Mouse (Mus musculus) neural tube, embryonic 13.5 days (tissue): ENCODE measurements around the gene Pnn. TPM values are rescaled to one million over a fixed set of nuclear protein-coding genes. Genes with fewer than 3 reads are reported as not detected.
"Not testable (repeated sequence)": the region's sequence is repeated elsewhere in the genome, so short reads cannot be mapped to it uniquely, and the experiment has no call there.

Experiments used
- ATAC-seq: fragments of 200-750 bp; cut with Nextera tagmentation; 2 replicates; pipeline ENCODE4 v1.8.0; 2017; ENCODE audit warnings: low read depth, mild to moderate bottlenecking, moderate TSS enrichment, moderate library complexity
- H3K27ac ChIP-seq: fragments of 300-500 bp; sonication (generic); replicated peaks from 2 replicates; pipeline ENCODE4 v1.5.1; 2015; ENCODE audit warnings: moderate library complexity, mild to moderate bottlenecking, inconsistent platforms
- H3K27me3 ChIP-seq: fragments of 300-500 bp; sonication (generic); 2 replicates; pipeline ENCODE4 v1.6.1; 2015; ENCODE audit warnings: mild to moderate bottlenecking, inconsistent platforms
- H3K36me3 ChIP-seq: fragments of 300-500 bp; sonication (generic); 2 replicates; pipeline ENCODE4 v1.6.1; 2015; ENCODE audit warnings: mild to moderate bottlenecking, inconsistent platforms
- H3K4me1 ChIP-seq: fragments of 300-500 bp; sonication (generic); replicated peaks from 2 replicates; pipeline ENCODE4 v1.6.1; 2015; ENCODE audit warnings: inconsistent platforms
- H3K4me2 ChIP-seq: fragments of 300-500 bp; sonication (generic); 2 replicates; pipeline ENCODE4 v1.6.1; 2015; ENCODE audit warnings: inconsistent platforms, mild to moderate bottlenecking, moderate library complexity
- H3K4me3 ChIP-seq: fragments of 300-500 bp; sonication (generic); 2 replicates; pipeline ENCODE4 v1.5.1; 2015; ENCODE audit warnings: mild to moderate bottlenecking, inconsistent platforms
- H3K9ac ChIP-seq: fragments of 300-500 bp; sonication (generic); 2 replicates; pipeline ENCODE4 v1.6.1; 2015; ENCODE audit warnings: moderate library complexity, mild to moderate bottlenecking, inconsistent platforms
- H3K9me3 ChIP-seq: fragments of 300-500 bp; sonication (generic); 2 replicates; pipeline ENCODE4 v1.6.1; 2016; ENCODE audit warnings: inconsistent platforms
- whole genome bisulfite sequencing: fragments of 180-500 bp; shearing (Covaris S2); methylation state at CpG from one replicate; pipeline ENCODE4 v1.1.7; 2015; 5-methylcytosine and 5-hydroxymethylcytosine counted together
- polyA plus RNA-seq: library from polyadenylated mRNA; unstranded; fragments of >200 nt; fragmentation: Nextera tagmentation; extraction: Ambion mirVana; gene quantifications from 2 replicates; pipeline ENCODE4 v1.2.1, GENCODE M21; 2015

Gene Pnn
- polyA plus RNA-seq, 1 experiment from 2014 or later = 83.2 TPM

DNA sequence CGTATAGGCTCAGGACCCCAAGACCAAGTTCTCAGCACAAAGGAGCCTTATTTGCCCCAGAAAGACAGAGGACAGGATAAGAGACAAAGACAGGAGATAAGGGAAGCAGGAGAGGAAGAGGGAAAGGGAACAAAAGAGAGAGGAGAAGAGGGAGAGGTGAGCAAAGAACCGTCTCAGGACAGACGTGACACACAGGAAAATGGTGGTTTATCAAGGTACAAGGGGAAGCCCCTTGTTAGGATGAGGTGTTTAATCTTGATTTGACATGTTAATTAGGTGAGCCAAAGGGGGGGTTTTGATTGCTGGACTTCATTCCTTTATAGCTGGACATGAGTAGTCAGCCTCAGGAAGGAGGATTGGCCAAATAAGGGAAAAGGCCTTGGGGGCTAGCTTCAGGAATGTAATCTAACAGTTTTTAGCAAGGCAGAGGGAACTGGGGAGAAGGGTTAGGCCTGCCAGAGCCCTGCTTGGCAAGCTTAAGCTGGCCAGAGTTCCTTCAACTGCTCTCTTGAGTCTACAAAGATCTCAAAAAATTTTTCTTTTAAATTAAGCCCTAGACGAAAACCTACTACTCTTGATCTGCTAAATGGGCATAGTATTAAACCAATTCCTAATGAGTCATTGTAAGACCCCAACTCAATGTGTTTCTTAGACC lies 11.4 kb upstream of the Pnn start:
- ATAC-seq = no peak
- peaks cover 37% of the 10 kb centered on the region for H3K36me3 ChIP-seq

GRCm38 (mm10) chr12:59056222-59056621 lies 10.5 kb upstream of the Pnn start:
- H3K27me3 ChIP-seq = no peaks in the 10 kb centered on the region
- H3K4me3 ChIP-seq = no peak overlapping the region
- peaks cover 37% of the 10 kb centered on the region for H3K4me1 ChIP-seq
- peaks cover 37% of the 10 kb centered on the region for H3K36me3 ChIP-seq
- no peak overlapping the region for H3K4me2 ChIP-seq
- 98% methylated on average over 11 of the region's 11 CpGs for WGBS
- ATAC-seq = no peak
- H3K27ac ChIP-seq = no peak overlapping the region
- H3K9me3 ChIP-seq = no peaks in the 10 kb centered on the region
- no peak overlapping the region for H3K9ac ChIP-seq

More for the DNA sequence above, 11.4 kb upstream of the Pnn start:
- WGBS = 79% methylated on average over 4 of the region's 4 CpGs
- Histone ChIP-seq H3K27ac (no peak overlapping the region), H3K4me3 (no peak overlapping the region), H3K4me1 (peaks cover 34% of the 10 kb centered on the region), H3K9ac (no peak overlapping the region), H3K27me3 (no peaks in the 10 kb centered on the region), H3K4me2 (no peak overlapping the region), H3K9me3 (no peaks in the 10 kb centered on the region)

- H3K4me3 ChIP-seq, H3K27ac ChIP-seq, H3K27me3 ChIP-seq, ATAC-seq, H3K9ac ChIP-seq, H3K9me3 ChIP-seq, H3K4me2 ChIP-seq: not testable (repeated sequence)
- Histone ChIP-seq H3K36me3 (peaks cover 31% of the 10 kb centered on the region), H3K4me1 (peaks cover 37% of the 10 kb centered on the region)
- 90% methylated on average over 5 of the region's 5 CpGs for WGBS
Observed at GRCm38 (mm10) chr12:59058242-59058641, 8.4 kb upstream of the Pnn start.

GRCm38 (mm10) chr12:59060322-59060721 lies 6.4 kb upstream of the Pnn start:
- Histone ChIP-seq H3K4me1 (peaks cover 36% of the 10 kb centered on the region), H3K4me2 (peak overlapping the region; percentile 58), H3K27ac (peak overlapping the region; percentile 97), H3K4me3 (peak overlapping the region; percentile 76), H3K9ac (peak overlapping the region; percentile 96), H3K27me3 (peaks cover 3% of the 10 kb centered on the region; the same call in 1 of the 2 replicates), H3K9me3 (no peaks in the 10 kb centered on the region), H3K36me3 (peaks cover 24% of the 10 kb centered on the region)
- ATAC-seq = no peak
- 72% methylated on average over 4 of the region's 4 CpGs for WGBS

GRCm38 (mm10) chr12:59060993-59061595 lies 5.6 kb upstream of the Pnn start, which contains the start of gene Trappc6b:
TSS of gene Trappc6b (minus strand) at chr12:59061472.
- ATAC-seq = peak; percentile 98
- peak within 1 kb of the TSS; percentile 58 for H3K4me2 ChIP-seq
- H3K27me3 ChIP-seq = peaks cover 3% of the 10 kb centered on the region; the same call in 1 of the 2 replicates
- H3K36me3 ChIP-seq = peaks cover 19% of the 10 kb centered on the region
- H3K27ac ChIP-seq = peak within 1 kb of the TSS; percentile 97
- H3K9ac ChIP-seq = peak within 1 kb of the TSS; percentile 96
- H3K4me1 ChIP-seq = peaks cover 36% of the 10 kb centered on the region
- H3K4me3 ChIP-seq = peak within 1 kb of the TSS; percentile 76
- under 1% methylated on average over 49 of the region's 49 CpGs for WGBS
- H3K9me3 ChIP-seq = no peaks in the 10 kb centered on the region

GRCm38 (mm10) chr12:59064837-59065236 lies 1.8 kb upstream of the Pnn start:
- Histone ChIP-seq H3K36me3 (peaks cover 17% of the 10 kb centered on the region), H3K4me3 (no peak overlapping the region), H3K27me3 (peaks cover 3% of the 10 kb centered on the region; the same call in 1 of the 2 replicates), H3K9ac (no peak overlapping the region), H3K9me3 (no peaks in the 10 kb centered on the region), H3K4me2 (no peak overlapping the region), H3K4me1 (peaks cover 23% of the 10 kb centered on the region), H3K27ac (no peak overlapping the region)
- ATAC-seq = no peak
- 92% methylated on average over 8 of the region's 8 CpGs for WGBS

- Histone ChIP-seq H3K27me3 (peaks cover 3% of the 10 kb centered on the region; the same call in 1 of the 2 replicates), H3K36me3 (peaks cover 26% of the 10 kb centered on the region), H3K4me2 (peak overlapping the region; percentile 67), H3K4me1 (peaks cover 16% of the 10 kb centered on the region), H3K9ac (peak overlapping the region; percentile 70), H3K4me3 (peak overlapping the region; percentile 99), H3K9me3 (no peaks in the 10 kb centered on the region), H3K27ac (peak overlapping the region; percentile 93)
- ATAC-seq = no peak
- 84% methylated on average over 3 of the region's 3 CpGs for WGBS
Observed at GRCm38 (mm10) chr12:59065776-59066175, 908 bp upstream of the Pnn start.

DNA sequence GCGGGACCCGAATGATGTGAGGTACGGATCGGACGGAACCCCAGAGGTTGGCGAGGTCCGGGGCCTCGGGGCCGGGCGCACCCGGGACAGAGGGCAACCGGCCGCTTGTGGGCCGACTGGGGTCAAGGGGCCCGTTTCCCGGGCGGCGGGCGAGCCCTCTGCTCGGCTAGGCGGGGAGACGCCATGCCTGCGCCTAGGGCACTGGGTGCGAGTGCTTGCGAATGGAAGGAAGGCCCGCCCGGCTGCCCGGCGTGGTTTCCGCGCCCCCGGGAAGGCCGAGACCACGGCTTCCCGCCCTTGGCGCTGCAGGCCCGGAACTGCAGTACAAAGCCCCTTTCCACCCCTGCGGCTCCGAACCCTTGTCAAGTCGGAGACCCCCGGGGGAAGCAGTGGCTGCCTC lies 411 bp downstream of the Pnn start:
- peaks cover 16% of the 10 kb centered on the region for H3K4me1 ChIP-seq
- H3K4me3 ChIP-seq = peak overlapping the region; percentile 99
- H3K9me3 ChIP-seq = no peaks in the 10 kb centered on the region
- peak overlapping the region; percentile 88 for H3K4me2 ChIP-seq
- WGBS = under 1% methylated on average over 41 of the region's 41 CpGs
- peak overlapping the region; percentile 93 for H3K27ac ChIP-seq
- H3K27me3 ChIP-seq = peaks cover 3% of the 10 kb centered on the region; the same call in 1 of the 2 replicates
- peak; percentile 52 for ATAC-seq
- peak overlapping the region; percentile 99 for H3K9ac ChIP-seq
- peaks cover 39% of the 10 kb centered on the region for H3K36me3 ChIP-seq

GRCm38 (mm10) chr12:59068791-59069190 lies 2.1 kb downstream of the Pnn start:
- H3K27ac ChIP-seq = no peak overlapping the region
- no peak overlapping the region for H3K4me3 ChIP-seq
- H3K9ac ChIP-seq = no peak overlapping the region
- no peak overlapping the region for H3K4me2 ChIP-seq
- peaks cover 16% of the 10 kb centered on the region for H3K4me1 ChIP-seq
- ATAC-seq = no peak
- no peaks in the 10 kb centered on the region for H3K9me3 ChIP-seq
- H3K36me3 ChIP-seq = peaks cover 46% of the 10 kb centered on the region
- WGBS = 93% methylated on average over 13 of the region's 13 CpGs
- H3K27me3 ChIP-seq = peaks cover 3% of the 10 kb centered on the region; the same call in 1 of the 2 replicates

GRCm38 (mm10) chr12:59072286-59072685 lies 5.6 kb downstream of the Pnn start:
- H3K4me1 ChIP-seq = peaks cover 12% of the 10 kb centered on the region
- H3K4me3 ChIP-seq = no peak overlapping the region
- H3K9ac ChIP-seq = no peak overlapping the region
- WGBS = 88% methylated on average over 11 of the region's 11 CpGs
- no peak overlapping the region for H3K27ac ChIP-seq
- H3K27me3 ChIP-seq = no peaks in the 10 kb centered on the region
- no peak for ATAC-seq
- H3K4me2 ChIP-seq = no peak overlapping the region
- peaks cover 57% of the 10 kb centered on the region for H3K36me3 ChIP-seq
- H3K9me3 ChIP-seq = no peaks in the 10 kb centered on the region

GRCm38 (mm10) chr12:59074052-59074451 lies 7.4 kb downstream of the Pnn start:
- no peak for ATAC-seq
- Histone ChIP-seq H3K4me3 (no peak overlapping the region), H3K36me3 (peaks cover 46% of the 10 kb centered on the region), H3K4me1 (no peaks in the 10 kb centered on the region), H3K27me3 (no peaks in the 10 kb centered on the region), H3K9ac (no peak overlapping the region), H3K9me3 (no peaks in the 10 kb centered on the region), H3K27ac (no peak overlapping the region), H3K4me2 (no peak overlapping the region)
- 86% methylated on average over 3 of the region's 3 CpGs for WGBS

- Histone ChIP-seq H3K27me3 (no peaks in the 10 kb centered on the region), H3K36me3 (peaks cover 19% of the 10 kb centered on the region), H3K9ac (no peak overlapping the region), H3K9me3 (no peaks in the 10 kb centered on the region), H3K4me1 (no peaks in the 10 kb centered on the region), H3K27ac (no peak overlapping the region), H3K4me3 (no peak overlapping the region), H3K4me2 (no peak overlapping the region)
- ATAC-seq = no peak
- WGBS = 89% methylated on average over 3 of the region's 3 CpGs
Observed at GRCm38 (mm10) chr12:59076996-59077395, 10.3 kb downstream of the Pnn start.
